Mouse (Mus musculus) neural tube, embryonic 14.5 days (tissue): ENCODE data around the gene Gulp1. TPM values are rescaled to one million over a fixed set of nuclear protein-coding genes. Genes with fewer than 3 reads are reported as not detected.

Experiments used
- ATAC-seq: fragments of 200-750 bp; cut with Nextera tagmentation; 2 replicates; pipeline ENCODE4 v1.8.0; 2017; ENCODE audit warnings: low read depth, mild to moderate bottlenecking, moderate TSS enrichment, moderate library complexity
- H3K27ac ChIP-seq: fragments of 300-500 bp; sonication (generic); 2 replicates; pipeline ENCODE4 v1.5.1; 2014; ENCODE audit warnings: low read depth, mild to moderate bottlenecking, control low read depth, low read length, moderate library complexity, mixed read lengths
- H3K27me3 ChIP-seq: fragments of 300-500 bp; sonication (generic); 2 replicates; pipeline ENCODE4 v1.6.1; 2014; ENCODE audit warnings: low read length; ENCODE audit not compliant: control insufficient read depth, insufficient read depth
- H3K36me3 ChIP-seq: fragments of 300-500 bp; sonication (generic); 2 replicates; pipeline ENCODE4 v1.6.1; 2014; ENCODE audit warnings: low read length, mixed read lengths; ENCODE audit not compliant: control insufficient read depth, insufficient read depth
- H3K4me1 ChIP-seq: fragments of 300-500 bp; sonication (generic); 2 replicates; pipeline ENCODE4 v1.6.1; 2014; ENCODE audit warnings: low read length; ENCODE audit not compliant: control insufficient read depth, insufficient read depth
- H3K4me2 ChIP-seq: fragments of 300-500 bp; sonication (generic); 2 replicates; pipeline ENCODE4 v1.6.1; 2014; ENCODE audit warnings: mild to moderate bottlenecking, low read depth, low read length, control low read depth
- H3K4me3 ChIP-seq: fragments of 300-500 bp; sonication (generic); 2 replicates; pipeline ENCODE4 v1.5.1; 2014; ENCODE audit warnings: low read depth, low read length, control low read depth, mixed read lengths
- H3K9ac ChIP-seq: fragments of 300-500 bp; sonication (generic); replicated peaks from 2 replicates; pipeline ENCODE4 v1.6.1; 2014; ENCODE audit warnings: low read depth, mild to moderate bottlenecking, control low read depth, low read length, mixed read lengths
- H3K9me3 ChIP-seq: fragments of 300-500 bp; sonication (generic); 2 replicates; pipeline ENCODE4 v1.6.1; 2016; ENCODE audit warnings: low read length; ENCODE audit not compliant: control insufficient read depth
- WGBS: fragments of 180-500 bp; shearing (Covaris S2); extraction: QIAGEN DNeasy Blood & Tissue Kit; methylation state at CpG from one replicate; pipeline ENCODE4 v1.1.7; 2014; 5-methylcytosine and 5-hydroxymethylcytosine counted together
- polyA plus RNA-seq: library from polyadenylated mRNA; unstranded; fragments of >200 nt; fragmentation: Nextera tagmentation; extraction: Ambion mirVana; gene quantifications from 2 replicates; pipeline ENCODE4 v1.2.1, GENCODE M21; 2014

Gulp1 gene
- 3.1 and 8.9 TPM in 2 replicates for polyA plus RNA-seq

DNA sequence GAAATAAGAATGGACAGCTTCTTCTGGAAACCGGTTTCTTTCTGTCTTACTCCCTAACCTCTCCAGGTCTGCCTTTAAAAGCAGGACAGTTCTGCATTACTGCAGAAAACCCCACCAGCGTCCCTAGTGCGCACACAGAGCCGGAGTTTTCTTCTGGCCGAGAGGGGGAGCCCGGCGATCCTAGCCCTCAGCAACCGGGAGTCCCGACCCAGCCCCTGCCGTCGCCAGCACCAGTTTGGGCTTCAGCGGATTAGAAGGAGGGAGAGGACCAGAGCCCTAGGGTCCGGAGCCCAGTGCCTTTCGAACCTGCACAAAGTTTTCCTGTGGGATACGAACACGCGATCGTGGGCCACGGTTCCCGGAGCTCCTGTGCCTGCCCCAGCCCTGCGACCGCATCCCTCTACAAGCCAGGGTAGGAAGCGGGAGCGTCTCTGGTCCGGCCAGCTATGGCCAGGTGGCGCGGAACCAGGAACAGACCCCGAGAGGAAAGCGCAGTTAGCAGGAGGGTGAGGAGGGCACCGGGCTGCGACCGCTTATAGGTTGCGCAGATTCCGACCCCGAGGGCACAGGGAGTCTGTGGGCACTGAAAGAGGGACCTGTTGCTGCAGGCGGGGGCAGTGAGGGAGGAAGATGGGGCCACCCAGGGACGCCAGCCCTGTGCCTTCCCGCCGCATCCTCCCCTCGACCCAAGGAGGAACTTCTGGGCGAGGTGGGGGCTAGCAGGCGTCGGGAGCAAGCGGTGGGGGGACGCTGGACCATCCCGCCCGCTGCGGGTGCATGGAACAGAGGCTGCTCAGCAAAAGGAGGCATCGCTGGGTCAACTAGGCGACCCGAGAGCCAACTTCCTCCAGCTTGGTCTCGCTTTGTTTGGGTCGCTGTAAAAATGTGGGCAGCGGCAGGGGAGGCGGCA, at the start of gene Gulp1:
Gene Gulp1 (plus strand): TSS at position 51 of the 910 bp plus-strand sequence.
- WGBS = under 1% methylated on average over 54 of the region's 55 CpGs
- Histone ChIP-seq H3K4me1 (no peaks in the 10 kb centered on the region), H3K4me2 (peak within 1 kb of the TSS; percentile 95), H3K27me3 (no peaks in the 10 kb centered on the region), H3K9ac (peak within 1 kb of the TSS; percentile 55), H3K4me3 (peak within 1 kb of the TSS; percentile 61), H3K27ac (peak within 1 kb of the TSS; percentile 28), H3K9me3 (no peaks in the 10 kb centered on the region), H3K36me3 (no peaks in the 10 kb centered on the region)
- peak; percentile 93 for ATAC-seq

DNA sequence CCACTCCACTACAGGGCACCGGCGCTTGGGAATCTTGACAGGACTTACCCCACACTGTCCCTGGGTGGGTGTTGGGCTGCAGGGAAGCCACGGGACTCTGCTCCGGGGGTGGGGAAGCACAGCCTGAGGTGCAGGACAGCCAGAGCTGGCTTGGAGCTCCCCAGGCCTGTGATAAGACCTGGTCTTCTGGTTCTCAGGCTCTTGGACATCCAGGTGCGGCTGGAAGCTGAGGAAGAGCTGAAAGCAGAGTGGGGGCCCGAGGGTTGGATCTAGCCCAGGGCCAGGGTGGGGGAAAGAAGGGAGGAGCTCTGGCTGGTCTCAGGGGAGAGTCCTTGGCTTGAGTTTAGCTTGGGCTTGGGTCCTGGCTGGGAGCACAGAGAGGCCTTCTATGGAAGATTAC, 1.1 kb upstream of the Gulp1 start:
- Histone ChIP-seq H3K4me2 (no peak overlapping the region), H3K36me3 (no peaks in the 10 kb centered on the region), H3K4me1 (no peaks in the 10 kb centered on the region), H3K4me3 (no peak overlapping the region), H3K9ac (no peak overlapping the region), H3K27ac (no peak overlapping the region), H3K27me3 (no peaks in the 10 kb centered on the region), H3K9me3 (no peaks in the 10 kb centered on the region)
- WGBS = 87% methylated on average over 6 of the region's 6 CpGs
- ATAC-seq = no peak

DNA sequence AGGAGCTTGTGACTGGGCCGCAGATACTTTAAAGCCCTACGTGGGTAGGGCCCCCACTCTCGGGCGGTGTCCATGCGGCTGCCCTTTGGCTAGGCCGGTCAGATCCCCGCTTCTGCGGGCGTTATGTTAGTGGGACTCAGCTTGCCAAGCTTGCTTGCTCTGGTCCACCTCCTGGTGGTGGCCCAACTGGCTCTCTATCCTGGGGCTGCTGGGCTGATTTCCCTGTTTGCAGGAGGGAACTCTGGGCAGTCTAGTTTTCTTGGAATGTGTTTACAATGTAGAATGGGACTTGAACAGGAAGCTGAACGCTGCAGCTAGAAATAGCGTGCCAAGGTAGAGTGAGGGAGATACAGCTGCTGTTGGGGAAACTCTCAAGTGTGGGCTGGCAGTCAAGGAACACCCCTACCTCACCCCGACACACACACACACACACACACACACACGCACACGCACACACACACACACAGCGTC, 1.1 kb downstream of the Gulp1 start:
- Histone ChIP-seq H3K9me3 (no peaks in the 10 kb centered on the region), H3K4me2 (peak overlapping the region; percentile 95), H3K27ac (peak overlapping the region; percentile 28; the same call in 1 of the 2 replicates), H3K4me3 (peak overlapping the region; percentile 61), H3K9ac (peak overlapping the region; percentile 55), H3K4me1 (no peaks in the 10 kb centered on the region), H3K36me3 (no peaks in the 10 kb centered on the region), H3K27me3 (no peaks in the 10 kb centered on the region)
- WGBS = 9% methylated on average over 15 of the region's 15 CpGs
- ATAC-seq = peak; percentile 55

DNA sequence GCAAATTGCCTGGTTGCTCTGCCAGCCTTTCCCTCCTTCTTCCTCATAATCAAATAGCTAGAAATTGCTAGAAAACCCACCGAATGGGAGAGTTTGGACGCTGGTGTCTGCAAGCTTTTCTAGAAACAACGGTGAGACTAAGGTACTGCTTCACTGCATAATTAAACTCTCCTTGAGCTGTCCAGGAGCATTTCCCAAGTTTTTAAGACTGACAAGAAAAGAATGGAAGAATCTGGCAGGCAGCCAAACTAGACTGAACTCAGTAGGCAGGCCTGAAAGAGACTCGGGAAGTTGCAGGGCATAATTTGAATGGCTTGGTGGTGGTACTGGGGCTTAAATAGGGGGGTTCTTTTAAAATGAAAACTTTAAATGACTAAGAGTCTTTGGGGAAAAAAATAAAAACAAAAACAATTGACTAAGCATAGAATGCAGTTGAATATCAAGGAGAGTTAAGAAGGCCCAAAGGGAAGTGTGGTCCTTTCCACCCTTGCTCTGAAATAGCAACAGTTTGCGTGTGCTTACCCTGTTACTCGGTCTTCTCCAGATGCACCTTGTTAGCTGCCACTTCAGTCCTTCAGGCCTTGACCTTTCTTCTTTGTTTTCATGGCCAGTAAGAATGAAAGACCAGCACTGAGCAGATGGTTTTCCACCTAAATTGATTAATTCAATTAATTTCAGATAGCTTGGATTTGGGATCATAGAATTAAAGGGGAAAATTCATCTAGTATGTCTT, 2.0 kb downstream of the Gulp1 start:
- H3K9me3 ChIP-seq = no peaks in the 10 kb centered on the region
- peak overlapping the region; percentile 95; the same call in 1 of the 2 replicates for H3K4me2 ChIP-seq
- H3K36me3 ChIP-seq = no peaks in the 10 kb centered on the region
- H3K27me3 ChIP-seq = no peaks in the 10 kb centered on the region
- H3K4me3 ChIP-seq = no peak overlapping the region
- H3K27ac ChIP-seq = no peak overlapping the region; the same call in 1 of the 2 replicates
- H3K4me1 ChIP-seq = no peaks in the 10 kb centered on the region
- ATAC-seq = no peak
- WGBS = 39% methylated on average over 6 of the region's 6 CpGs
- no peak overlapping the region for H3K9ac ChIP-seq

DNA sequence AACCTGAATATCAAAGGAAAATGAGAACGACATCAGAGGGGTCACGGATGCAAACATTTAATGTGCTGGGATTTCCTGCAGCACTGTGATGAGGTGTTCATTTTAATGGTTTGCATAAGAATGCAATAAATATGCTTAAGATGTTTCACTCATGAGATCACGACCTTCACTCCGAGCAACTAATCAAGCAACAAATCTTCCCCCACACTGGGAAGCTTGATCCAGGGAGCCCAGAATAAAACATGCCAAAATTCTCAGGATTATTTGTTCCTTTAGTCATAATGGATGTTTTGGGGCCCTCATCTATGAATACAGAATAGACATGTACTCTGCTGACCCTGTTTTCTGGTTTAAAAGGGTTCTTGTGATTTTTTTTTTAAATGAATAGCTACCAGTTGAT, 16.1 kb downstream of the Gulp1 start:
- H3K4me1 ChIP-seq = no peaks in the 10 kb centered on the region
- no peak for ATAC-seq
- no peak overlapping the region for H3K4me2 ChIP-seq
- no peak overlapping the region for H3K4me3 ChIP-seq
- no peak overlapping the region for H3K27ac ChIP-seq
- no peaks in the 10 kb centered on the region for H3K36me3 ChIP-seq
- WGBS = 74% methylated on average over 4 of the region's 4 CpGs
- no peaks in the 10 kb centered on the region for H3K9me3 ChIP-seq
- no peaks in the 10 kb centered on the region for H3K27me3 ChIP-seq
- no peak overlapping the region for H3K9ac ChIP-seq

DNA sequence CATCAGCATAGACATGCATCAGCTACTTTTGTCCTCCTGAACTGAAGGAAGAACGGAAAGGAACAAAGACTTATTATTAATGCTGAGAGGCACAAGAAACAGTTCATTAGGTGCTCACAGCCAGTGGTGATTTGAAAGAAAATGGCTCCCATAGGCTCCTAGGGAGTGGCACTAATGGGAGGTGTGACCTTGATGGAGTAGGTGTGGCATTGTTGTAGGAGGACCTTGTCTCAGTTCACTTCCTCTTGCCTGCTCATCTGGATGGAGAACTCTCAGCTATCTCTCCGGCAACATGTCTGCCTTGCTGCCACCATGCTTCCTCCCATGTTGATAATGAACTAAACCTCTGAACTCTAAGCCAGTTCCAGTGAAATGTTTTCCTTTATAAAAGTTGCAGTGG, 17.0 kb downstream of the Gulp1 start:
- H3K27me3 ChIP-seq = no peaks in the 10 kb centered on the region
- WGBS = 64% methylated on average over 2 of the region's 2 CpGs

DNA sequence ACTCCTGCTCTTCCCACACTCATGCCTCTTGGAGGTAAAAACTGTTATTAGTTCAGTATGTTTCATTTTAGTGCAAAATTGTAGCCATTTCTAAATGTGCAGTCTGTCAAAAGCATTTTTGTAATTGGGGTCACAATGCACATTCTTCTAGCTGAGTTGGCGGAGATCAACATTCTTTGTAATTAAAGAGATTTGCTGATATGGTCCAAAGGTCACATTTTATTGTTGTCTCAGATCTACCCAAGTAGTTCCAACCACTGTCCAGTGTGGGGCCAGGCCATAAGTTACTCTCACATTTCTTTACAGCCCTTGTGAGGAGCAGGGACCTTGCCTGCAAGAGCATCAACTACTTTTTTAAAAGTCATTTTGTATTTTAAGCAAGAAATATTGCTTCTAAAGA, 24.7 kb downstream of the Gulp1 start:
- no peak for ATAC-seq
- Histone ChIP-seq H3K4me2 (no peak overlapping the region), H3K36me3 (no peaks in the 10 kb centered on the region), H3K4me3 (no peak overlapping the region), H3K27ac (no peak overlapping the region), H3K9me3 (no peaks in the 10 kb centered on the region), H3K9ac (no peak overlapping the region), H3K27me3 (no peaks in the 10 kb centered on the region), H3K4me1 (no peaks in the 10 kb centered on the region)
- 76% methylated on average over 1 of the region's 1 CpGs for WGBS

More for the DNA sequence above, 17.0 kb downstream of the Gulp1 start:
- no peaks in the 10 kb centered on the region for H3K9me3 ChIP-seq
- no peaks in the 10 kb centered on the region for H3K4me1 ChIP-seq
- no peak for ATAC-seq
- H3K9ac ChIP-seq = no peak overlapping the region
- H3K4me2 ChIP-seq = no peak overlapping the region
- no peak overlapping the region for H3K4me3 ChIP-seq
- no peak overlapping the region for H3K27ac ChIP-seq
- no peaks in the 10 kb centered on the region for H3K36me3 ChIP-seq

DNA sequence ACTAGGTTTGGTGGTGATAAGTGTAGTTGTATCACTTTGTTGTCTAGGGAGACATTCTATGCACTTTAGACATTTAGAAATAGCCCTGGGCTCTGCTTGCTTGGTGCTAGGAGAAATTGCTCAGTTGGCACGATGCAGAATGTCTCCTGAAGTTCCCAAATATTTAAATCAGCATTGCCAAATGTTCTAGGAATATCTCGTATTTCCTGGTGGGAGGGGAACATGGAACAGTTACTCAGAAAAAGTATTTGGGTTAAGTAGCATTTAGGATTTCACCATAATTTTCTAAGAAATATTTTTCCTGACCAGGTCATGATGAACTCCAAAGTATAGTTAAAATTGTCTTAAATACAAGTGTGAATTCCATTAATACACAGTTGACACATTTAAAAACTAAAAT, 25.3 kb downstream of the Gulp1 start:
- H3K4me3 ChIP-seq = no peak overlapping the region
- 86% methylated on average over 2 of the region's 2 CpGs for WGBS

DNA sequence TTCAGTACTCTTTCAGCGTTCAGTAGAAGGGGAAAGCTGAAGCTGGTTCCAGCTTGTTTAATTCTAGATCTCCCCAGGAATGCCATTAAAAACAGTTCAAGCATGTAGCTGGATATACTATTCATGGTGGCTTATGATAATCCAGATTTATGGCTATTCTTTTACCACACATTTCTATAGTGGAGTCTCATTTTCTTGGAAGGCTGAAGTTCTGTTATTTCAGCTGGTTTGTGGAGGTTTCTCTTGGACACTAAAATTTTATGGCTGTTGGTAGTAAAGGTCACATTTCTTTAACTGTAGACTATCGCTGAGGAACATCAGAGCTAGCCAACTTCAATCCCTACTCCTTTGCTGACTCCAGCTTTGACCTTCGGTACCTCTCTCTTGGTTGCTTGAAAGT, 29.1 kb downstream of the Gulp1 start:
- ATAC-seq = no peak
- 78% methylated on average over 3 of the region's 3 CpGs for WGBS

More for the DNA sequence above, 25.3 kb downstream of the Gulp1 start:
- no peak for ATAC-seq
- no peaks in the 10 kb centered on the region for H3K27me3 ChIP-seq
- H3K36me3 ChIP-seq = no peaks in the 10 kb centered on the region
- H3K4me2 ChIP-seq = no peak overlapping the region
- no peaks in the 10 kb centered on the region for H3K9me3 ChIP-seq
- H3K9ac ChIP-seq = no peak overlapping the region
- H3K27ac ChIP-seq = no peak overlapping the region
- H3K4me1 ChIP-seq = no peaks in the 10 kb centered on the region

More for the DNA sequence above, 29.1 kb downstream of the Gulp1 start:
- Histone ChIP-seq H3K9ac (no peak overlapping the region), H3K27ac (no peak overlapping the region), H3K36me3 (no peaks in the 10 kb centered on the region), H3K4me2 (no peak overlapping the region), H3K9me3 (no peaks in the 10 kb centered on the region), H3K4me1 (0 out of 2 replicates have a peak, but pooled peaks cover 3% of the 10 kb centered on the region), H3K27me3 (no peaks in the 10 kb centered on the region), H3K4me3 (no peak overlapping the region)
